Mouse (Mus musculus): ENCODE measurements around the gene Duox1. TPM values are rescaled to one million over a fixed set of nuclear protein-coding genes. Genes with fewer than 3 reads are reported as not detected.

Gene Duox1
- polyA plus RNA-seq, 1 experiment from 2014 or later = 0.15 TPM

DNA sequence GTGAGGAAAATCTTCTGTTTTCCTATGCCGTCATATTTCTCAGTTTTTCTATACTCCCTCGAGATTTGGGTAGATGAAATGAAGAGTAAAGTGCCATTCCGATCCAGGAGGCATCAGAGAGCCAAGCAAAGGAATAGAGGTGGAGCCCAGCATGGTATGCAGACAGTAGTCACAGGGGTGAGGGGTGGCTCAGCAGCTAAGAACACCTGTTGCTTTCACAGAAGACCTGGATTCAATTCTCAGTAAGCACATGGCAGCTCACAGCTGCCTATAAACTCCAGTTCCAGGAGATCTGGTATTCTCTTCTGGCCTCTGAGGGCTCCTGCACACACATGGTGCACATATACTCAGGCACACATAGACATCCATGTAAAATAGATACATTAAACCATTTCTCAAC, 56.6 kb downstream of the Duox1 start:
- H3K4me3 ChIP-seq = no peak overlapping the region
- ATAC-seq (ENCODE audit: low FRiP score, low read depth) = no peak
- H3K9me3 ChIP-seq = no peaks in the 10 kb centered on the region
- H3K36me3 ChIP-seq = no peaks in the 10 kb centered on the region
- H3K4me1 ChIP-seq = peaks cover 18% of the 10 kb centered on the region
- WGBS = 63% methylated on average over 3 of the region's 3 CpGs
- H3K9ac ChIP-seq = no peak overlapping the region
- H3K27ac ChIP-seq = no peak overlapping the region
- no peak overlapping the region for H3K4me2 ChIP-seq (replicated peaks)
- no peaks in the 10 kb centered on the region for H3K27me3 ChIP-seq (replicated peaks)

DNA sequence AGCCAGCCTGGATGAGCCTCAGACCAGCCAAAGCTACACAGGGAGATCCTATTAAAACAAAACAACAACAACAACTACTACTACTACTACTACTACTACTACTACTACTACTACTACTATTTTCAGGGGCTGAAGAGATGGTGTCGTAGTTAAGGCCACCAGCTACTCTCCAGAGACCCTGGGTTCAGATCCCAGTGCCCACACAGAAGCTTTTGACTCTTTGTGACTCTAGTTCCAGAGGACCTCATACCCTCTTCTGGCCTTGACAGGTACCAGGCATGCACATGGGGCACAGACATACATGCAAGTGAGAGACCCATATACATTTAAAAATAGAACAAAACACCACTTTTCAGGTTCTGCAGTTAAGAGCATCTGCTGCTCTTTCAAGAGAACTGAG, 57.1 kb downstream of the Duox1 start:
- H3K9ac ChIP-seq = no peak overlapping the region
- H3K27ac ChIP-seq = no peak overlapping the region
- no peaks in the 10 kb centered on the region for H3K9me3 ChIP-seq
- H3K36me3 ChIP-seq = no peaks in the 10 kb centered on the region
- WGBS = 86% methylated on average over 1 of the region's 1 CpGs
- H3K27me3 ChIP-seq (replicated peaks) = no peaks in the 10 kb centered on the region
- ATAC-seq (ENCODE audit: low FRiP score, low read depth) = no peak
- peaks cover 14% of the 10 kb centered on the region for H3K4me1 ChIP-seq
- no peak overlapping the region for H3K4me3 ChIP-seq
- no peak overlapping the region for H3K4me2 ChIP-seq (replicated peaks)

DNA sequence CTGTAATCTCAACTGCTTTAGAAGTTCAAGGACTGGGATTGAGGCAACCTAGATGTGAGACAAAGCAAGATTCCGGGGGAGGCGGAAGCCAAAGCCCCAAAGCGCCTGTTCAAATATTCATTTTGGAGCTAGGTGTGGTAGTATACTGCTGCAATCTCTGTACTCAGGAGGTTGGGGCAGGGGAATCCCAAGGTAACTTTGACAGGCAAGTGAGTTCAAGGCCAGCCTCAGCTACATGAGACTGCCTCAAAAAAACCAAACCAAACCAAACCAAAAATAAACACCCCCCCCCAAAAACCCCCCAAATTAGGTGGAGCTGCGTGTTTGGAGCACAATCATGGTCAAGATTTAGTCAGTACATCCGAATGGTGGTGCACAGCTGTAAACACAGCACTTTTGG, 58.5 kb downstream of the Duox1 start:
- H3K4me1 ChIP-seq = peaks cover 9% of the 10 kb centered on the region; the same call in 1 of the 2 replicates
- H3K9ac ChIP-seq = no peak overlapping the region
- no peak for ATAC-seq (ENCODE audit: low FRiP score, low read depth)
- no peaks in the 10 kb centered on the region for H3K27me3 ChIP-seq (replicated peaks)
- H3K4me3 ChIP-seq = no peak overlapping the region
- H3K27ac ChIP-seq = no peak overlapping the region
- WGBS = 82% methylated on average over 5 of the region's 5 CpGs
- no peaks in the 10 kb centered on the region for H3K36me3 ChIP-seq
- H3K9me3 ChIP-seq = no peaks in the 10 kb centered on the region
- H3K4me2 ChIP-seq (replicated peaks) = no peak overlapping the region

DNA sequence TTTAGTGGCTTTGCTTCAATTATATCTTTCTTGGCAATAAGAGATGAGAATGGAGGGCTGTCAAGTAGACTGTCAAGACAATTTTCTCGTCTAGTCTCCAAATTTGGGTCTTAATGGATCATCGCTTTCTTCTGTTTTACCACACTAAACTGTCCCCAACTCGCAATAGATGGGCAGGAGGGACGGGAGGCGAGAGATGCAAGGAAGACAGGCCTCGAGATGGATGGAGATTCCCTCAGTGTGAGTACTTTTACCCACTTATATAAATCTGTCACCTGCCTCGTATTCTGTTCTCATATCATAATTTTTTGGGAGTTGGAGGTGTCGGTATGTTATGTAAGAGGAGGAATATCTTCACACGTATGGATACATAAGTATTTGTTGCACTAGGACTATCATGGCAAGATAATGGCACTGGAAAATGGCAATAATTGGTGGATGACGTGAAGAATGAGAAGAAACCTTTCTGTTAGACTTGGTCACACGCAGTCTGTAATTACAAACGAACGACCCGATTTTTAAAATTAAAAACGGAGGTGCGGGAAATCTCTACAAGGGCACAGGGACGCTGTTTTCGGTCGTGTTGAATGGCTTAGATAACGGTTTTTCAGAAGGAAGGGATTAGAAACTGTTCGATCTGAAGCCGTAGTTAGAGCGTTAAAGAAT, 59.3 kb downstream of the Duox1 start:
- WGBS = 21% methylated on average over 23 of the region's 23 CpGs
- Histone ChIP-seq H3K4me1 (0 out of 2 replicates have a peak, but pooled peaks cover 4% of the 10 kb centered on the region), H3K27ac (no peak overlapping the region), H3K9me3 (no peaks in the 10 kb centered on the region), H3K4me3 (peak overlapping the region; percentile 32), H3K36me3 (no peaks in the 10 kb centered on the region), H3K27me3 (replicated peaks) (no peaks in the 10 kb centered on the region), H3K4me2 (replicated peaks) (peak overlapping the region; percentile 49), H3K9ac (peak overlapping the region; percentile 33; the same call in 1 of the 2 replicates)
- no peak for ATAC-seq (ENCODE audit: low FRiP score, low read depth)

DNA sequence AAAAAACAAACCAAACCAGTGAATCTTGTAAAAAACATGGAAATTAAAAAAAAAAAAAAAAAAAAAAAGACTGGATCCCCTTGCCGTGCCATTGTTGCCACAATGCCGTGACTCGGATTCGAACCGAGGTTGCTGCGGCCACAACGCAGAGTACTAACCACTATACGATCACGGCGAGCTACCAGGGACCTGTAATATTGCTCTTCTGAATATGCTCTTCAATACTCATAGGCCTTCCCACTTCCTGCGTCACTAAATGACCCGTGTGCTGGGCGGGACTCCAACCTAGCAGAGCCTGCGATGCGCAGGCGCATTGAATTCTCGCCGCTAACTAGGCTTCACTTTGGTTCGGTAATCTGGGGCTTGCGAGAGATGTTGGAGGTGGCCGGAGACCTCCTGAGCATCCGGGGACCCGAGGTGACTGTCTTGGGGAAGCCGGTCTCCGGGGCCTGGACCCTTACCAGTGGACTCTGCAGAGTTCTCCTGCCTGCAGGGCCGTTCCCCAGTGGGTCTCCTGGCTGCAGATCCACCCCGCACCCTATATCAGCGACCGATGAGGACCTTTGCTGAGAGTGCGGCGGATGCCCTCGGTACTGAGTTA, 60.0 kb downstream of the Duox1 start:
- Histone ChIP-seq H3K27me3 (replicated peaks) (no peaks in the 10 kb centered on the region), H3K27ac (peak overlapping the region; percentile 33), H3K4me3 (peak overlapping the region; percentile 57), H3K9me3 (no peaks in the 10 kb centered on the region), H3K4me1 (no peaks in the 10 kb centered on the region), H3K4me2 (replicated peaks) (peak overlapping the region; percentile 86), H3K9ac (peak overlapping the region; percentile 65), H3K36me3 (no peaks in the 10 kb centered on the region)
- peak; percentile 78 for ATAC-seq (ENCODE audit: low FRiP score, low read depth)
- under 1% methylated on average over 32 of the region's 32 CpGs for WGBS

DNA sequence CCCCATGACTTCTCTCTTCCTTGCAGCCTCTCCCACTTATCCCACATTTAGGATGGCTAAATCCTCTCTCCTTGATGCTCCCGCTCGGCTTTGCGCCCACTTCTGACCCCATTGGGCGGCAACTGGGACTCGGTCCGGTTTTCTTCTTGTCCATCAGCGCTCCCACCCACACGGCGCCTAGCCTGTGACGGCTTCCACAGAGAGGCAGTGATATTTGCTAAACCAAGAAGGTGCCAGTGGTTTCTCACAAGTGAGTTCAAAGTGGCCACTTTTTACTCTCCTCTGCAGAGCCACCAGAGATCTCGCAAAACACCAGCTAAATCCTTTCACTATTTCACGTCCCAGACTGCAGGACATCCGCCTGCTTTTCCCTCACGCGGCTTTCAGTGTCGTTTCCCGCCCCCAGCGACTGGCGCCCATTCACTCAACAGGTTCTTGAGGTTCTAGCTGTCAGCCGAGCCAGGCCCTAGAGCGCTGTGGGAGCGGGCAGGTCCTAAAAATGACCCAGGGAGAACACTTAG, 60.6 kb downstream of the Duox1 start:
- peak; percentile 6; the same call in 1 of the 2 replicates for ATAC-seq (ENCODE audit: low FRiP score, low read depth)
- Histone ChIP-seq H3K27me3 (replicated peaks) (no peaks in the 10 kb centered on the region), H3K4me2 (replicated peaks) (peak overlapping the region; percentile 86), H3K27ac (peak overlapping the region; percentile 33), H3K4me3 (peak overlapping the region; percentile 57), H3K9ac (peak overlapping the region; percentile 65), H3K4me1 (no peaks in the 10 kb centered on the region), H3K9me3 (no peaks in the 10 kb centered on the region), H3K36me3 (no peaks in the 10 kb centered on the region)
- WGBS = under 1% methylated on average over 22 of the region's 22 CpGs

DNA sequence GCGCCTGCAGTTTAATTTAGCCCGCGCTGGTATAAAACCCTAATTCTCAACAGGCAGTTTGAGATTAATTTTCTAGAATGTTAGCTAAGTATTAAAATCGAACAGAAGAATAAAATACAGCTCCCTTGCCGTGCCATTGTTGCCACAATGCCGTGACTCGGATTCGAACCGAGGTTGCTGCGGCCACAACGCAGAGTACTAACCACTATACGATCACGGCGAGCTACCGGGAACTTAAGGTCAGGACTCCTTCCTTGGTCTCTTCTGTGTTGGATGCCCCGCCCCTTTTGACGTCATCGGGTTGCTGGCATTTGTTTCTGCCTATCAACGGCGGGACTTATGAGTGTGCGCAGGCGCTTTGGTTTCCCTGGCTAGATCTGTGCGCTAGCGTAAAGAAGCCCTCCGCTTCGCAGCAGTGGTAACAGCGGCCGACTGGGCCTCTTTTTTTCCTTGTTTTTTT, 61.8 kb downstream of the Duox1 start:
- under 1% methylated on average over 28 of the region's 28 CpGs for WGBS
- peak; percentile 87 for ATAC-seq (ENCODE audit: low FRiP score, low read depth)

DNA sequence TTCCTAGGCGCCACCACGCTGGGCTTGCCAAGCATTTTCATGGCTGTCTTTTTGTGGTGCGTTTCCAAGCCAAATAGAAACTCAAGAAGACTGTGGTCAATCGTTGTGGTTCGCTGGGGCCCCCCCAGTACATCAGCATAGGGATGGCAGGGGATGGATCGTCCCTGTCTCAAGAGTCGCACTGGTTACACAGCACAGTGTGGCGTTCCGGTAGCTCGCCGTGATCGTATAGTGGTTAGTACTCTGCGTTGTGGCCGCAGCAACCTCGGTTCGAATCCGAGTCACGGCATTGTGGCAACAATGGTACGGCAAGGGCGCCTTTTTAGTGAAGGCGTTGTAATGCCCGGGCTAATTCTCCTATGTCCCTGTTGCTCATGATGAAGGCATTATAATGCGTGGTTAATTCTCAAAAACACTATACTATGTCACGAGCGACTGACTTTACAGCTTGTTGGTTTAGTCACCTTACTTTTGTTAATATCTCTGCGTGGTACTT, 62.3 kb downstream of the Duox1 start:
- H3K36me3 ChIP-seq = no peaks in the 10 kb centered on the region
- peak overlapping the region; percentile 54 for H3K4me3 ChIP-seq
- H3K27ac ChIP-seq = peak overlapping the region; percentile 82
- ATAC-seq (ENCODE audit: low FRiP score, low read depth) = peak; percentile 84
- H3K4me1 ChIP-seq = no peaks in the 10 kb centered on the region
- peak overlapping the region; percentile 53 for H3K4me2 ChIP-seq (replicated peaks)
- H3K27me3 ChIP-seq (replicated peaks) = no peaks in the 10 kb centered on the region
- H3K9me3 ChIP-seq = no peaks in the 10 kb centered on the region
- peak overlapping the region; percentile 62 for H3K9ac ChIP-seq
- under 1% methylated on average over 26 of the region's 26 CpGs for WGBS

More for the DNA sequence above, 61.8 kb downstream of the Duox1 start:
- Histone ChIP-seq H3K4me1 (no peaks in the 10 kb centered on the region), H3K4me2 (replicated peaks) (peak overlapping the region; percentile 53), H3K9me3 (no peaks in the 10 kb centered on the region), H3K27ac (peak overlapping the region; percentile 82), H3K36me3 (no peaks in the 10 kb centered on the region), H3K27me3 (replicated peaks) (no peaks in the 10 kb centered on the region), H3K4me3 (peak overlapping the region; percentile 54), H3K9ac (peak overlapping the region; percentile 62)

DNA sequence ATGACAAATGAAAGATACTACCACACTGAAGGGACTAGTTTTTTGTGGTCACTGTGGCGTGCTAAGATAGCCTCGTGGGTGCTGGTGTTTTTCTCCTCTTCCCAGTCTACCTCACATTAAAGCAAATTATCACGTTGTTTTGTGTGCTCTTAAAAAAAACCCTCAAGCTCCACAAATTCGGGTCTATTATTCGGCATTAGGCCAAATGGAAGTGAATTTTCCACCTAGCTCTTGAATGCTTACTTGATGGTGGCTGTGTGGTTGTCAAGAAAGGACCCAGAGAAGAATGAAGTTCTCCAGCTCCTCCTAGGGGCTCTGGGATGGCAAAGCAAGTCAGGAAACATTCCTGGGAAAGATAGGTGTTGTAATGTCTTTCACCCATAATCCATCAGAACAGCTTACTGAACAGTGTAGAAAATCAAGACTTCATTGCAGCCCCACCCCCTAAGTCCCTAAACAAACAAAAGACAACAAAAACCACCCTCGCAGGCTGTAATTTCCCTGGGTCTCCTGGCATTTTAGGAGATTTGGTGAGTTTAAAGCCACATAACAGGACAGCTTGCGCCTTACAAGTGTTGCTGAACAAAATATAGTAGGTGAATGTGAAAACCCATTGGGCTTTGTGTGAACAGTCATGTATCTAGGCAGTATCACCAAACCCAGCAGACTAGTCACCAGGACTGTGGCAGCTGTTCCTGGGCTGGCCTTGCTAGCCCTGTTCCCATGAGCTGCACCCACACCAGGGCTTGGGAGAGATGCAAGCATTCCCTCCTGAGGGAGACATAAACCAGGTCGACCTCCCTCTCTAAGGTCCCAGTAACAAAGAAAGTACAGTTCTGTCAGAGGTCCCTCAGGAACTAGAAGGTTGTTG, 63.2 kb downstream of the Duox1 start:
- H3K4me3 ChIP-seq = peak overlapping the region; percentile 9; the same call in 1 of the 2 replicates
- no peaks in the 10 kb centered on the region for H3K4me1 ChIP-seq
- H3K36me3 ChIP-seq = no peaks in the 10 kb centered on the region
- H3K27me3 ChIP-seq (replicated peaks) = no peaks in the 10 kb centered on the region
- H3K4me2 ChIP-seq (replicated peaks) = peak overlapping the region; percentile 53
- H3K9ac ChIP-seq = no peak overlapping the region
- no peak overlapping the region for H3K27ac ChIP-seq
- no peak for ATAC-seq (ENCODE audit: low FRiP score, low read depth)
- no peaks in the 10 kb centered on the region for H3K9me3 ChIP-seq
- 20% methylated on average over 8 of the region's 8 CpGs for WGBS

DNA sequence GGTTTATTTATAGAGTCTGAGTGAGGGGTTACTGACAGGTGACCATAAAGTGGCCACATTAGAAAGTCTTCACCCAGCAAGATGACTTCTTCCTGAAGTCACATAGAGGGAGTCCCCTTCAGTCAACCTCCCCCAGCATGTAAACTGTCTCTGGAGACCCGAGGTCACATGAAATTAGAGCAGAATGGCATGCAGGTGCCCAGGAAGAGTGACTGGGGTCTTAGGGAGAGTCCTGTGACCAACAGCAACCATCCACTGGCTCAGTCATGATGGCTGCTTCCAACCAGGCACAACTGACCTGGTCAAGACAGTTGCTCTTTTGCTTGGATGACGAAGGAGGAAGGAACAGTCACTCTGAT, 63.8 kb downstream of the Duox1 start:
- Histone ChIP-seq H3K4me1 (no peaks in the 10 kb centered on the region), H3K4me2 (replicated peaks) (no peak overlapping the region), H3K27ac (no peak overlapping the region), H3K4me3 (no peak overlapping the region), H3K27me3 (replicated peaks) (no peaks in the 10 kb centered on the region), H3K36me3 (no peaks in the 10 kb centered on the region), H3K9ac (no peak overlapping the region), H3K9me3 (no peaks in the 10 kb centered on the region)
- 50% methylated on average over 2 of the region's 2 CpGs for WGBS
- no peak for ATAC-seq (ENCODE audit: low FRiP score, low read depth)

DNA sequence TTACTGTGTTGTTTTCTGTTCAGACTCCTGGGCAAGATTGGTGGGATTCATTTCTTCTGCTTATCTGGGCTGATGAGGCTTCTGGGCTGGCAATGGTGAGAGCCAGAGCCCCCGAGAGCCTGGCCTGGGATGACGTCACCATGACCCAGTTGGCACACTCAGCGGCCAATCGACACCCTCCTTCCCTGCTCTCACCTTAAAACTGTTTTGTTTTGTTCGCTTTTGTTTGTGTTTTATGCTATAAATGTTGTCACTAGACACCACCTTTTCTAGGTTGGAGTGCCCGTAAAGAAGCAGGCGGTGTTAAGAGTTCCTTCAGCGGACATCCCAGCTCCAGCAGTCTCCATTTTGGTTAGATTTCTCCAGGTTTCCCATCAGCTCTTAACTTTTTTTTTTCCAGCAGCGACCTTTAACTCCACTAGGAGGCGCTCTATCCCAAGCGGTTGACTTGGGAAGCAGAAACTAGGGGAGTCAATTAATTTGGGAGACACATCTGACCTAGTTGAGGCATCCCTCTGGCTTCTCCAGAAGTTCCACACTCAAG, 65.4 kb downstream of the Duox1 start:
- Histone ChIP-seq H3K9ac (no peak overlapping the region), H3K4me1 (no peaks in the 10 kb centered on the region), H3K4me2 (replicated peaks) (peak overlapping the region; percentile 47), H3K9me3 (no peaks in the 10 kb centered on the region), H3K27ac (no peak overlapping the region), H3K27me3 (replicated peaks) (no peaks in the 10 kb centered on the region), H3K36me3 (no peaks in the 10 kb centered on the region), H3K4me3 (no peak overlapping the region)
- WGBS = 12% methylated on average over 11 of the region's 11 CpGs
- no peak for ATAC-seq (ENCODE audit: low FRiP score, low read depth)

Measured in neural tube, embryonic 12.5 days (tissue).